In the genomic region with DNA sequence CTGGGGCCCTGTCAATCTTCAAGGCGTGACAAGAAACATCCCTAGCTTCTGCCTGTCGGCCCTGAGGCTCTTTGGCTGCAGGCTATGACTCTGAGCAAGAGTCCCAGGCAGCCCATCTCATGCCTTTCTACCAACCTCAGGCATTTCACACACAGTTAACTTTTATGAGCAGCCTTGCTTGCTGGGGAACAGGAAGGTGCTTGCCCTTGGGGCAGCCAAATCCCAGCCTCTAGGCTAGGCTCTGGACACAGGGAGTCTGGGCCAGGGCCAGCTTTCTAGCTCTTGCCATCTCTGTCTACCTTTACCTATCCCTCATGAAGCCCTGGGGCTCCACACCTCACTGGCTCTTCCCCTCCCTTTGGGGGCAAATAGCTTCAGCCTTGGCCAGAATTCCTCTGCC, we compare ENCODE assay signal across 13 mouse cellular contexts. TPM values are rescaled to one million over a fixed set of nuclear protein-coding genes. Genes with fewer than 3 reads are reported as not detected.
DNase-seq lines count a peak whose midpoint lies in the region; ATAC-seq and TF ChIP-seq lines count a peak whose summit lies in the region.
"Had no signal": no experiment of that assay in that cellular context is flagged by ENCODE, and none has a peak within 500 bp of the region (broad histone marks: within the 10 kb centered on the region; RNA-seq: fewer than 3 reads in every experiment).

No protein-coding gene starts in this region.

- no peaks in the 10 kb centered on the region for H3K36me3 ChIP-seq in lung, embryonic 14.5 days (ENCODE audit: insufficient read depth)
- no peaks in the 10 kb centered on the region for H3K36me3 ChIP-seq in lung, postnatal 0 days (ENCODE audit: insufficient read depth, low read length)
- H3K36me3 ChIP-seq in embryonic facial prominence, embryonic 13.5 days, result no peaks in the 10 kb centered on the region
- no peaks in the 10 kb centered on the region for H3K36me3 ChIP-seq in forebrain, embryonic 13.5 days (ENCODE audit: poor library complexity, severe bottlenecking)
- H3K36me3 ChIP-seq in midbrain, embryonic 13.5 days, result no peaks in the 10 kb centered on the region
- H3K36me3 ChIP-seq: heart, embryonic 15.5 days; liver, embryonic 15.5 days had no signal

- peak overlapping the region; percentile 67; the same call in 1 of the 2 replicates for H3K27ac ChIP-seq in lung, embryonic 14.5 days (ENCODE audit: low read depth)
- no peak overlapping the region for H3K27ac ChIP-seq in lung, postnatal 0 days (ENCODE audit: low read length)
- peak overlapping the region; percentile 60; the same call in 1 of the 2 replicates for H3K27ac ChIP-seq in embryonic facial prominence, embryonic 13.5 days
- H3K27ac ChIP-seq in forebrain, embryonic 13.5 days, result peak overlapping the region; percentile 88
- peak overlapping the region; percentile 75 for H3K27ac ChIP-seq in midbrain, embryonic 13.5 days
- H3K27ac ChIP-seq: liver, embryonic 15.5 days had no signal

- no peaks in the 10 kb centered on the region for H3K9me3 ChIP-seq in lung, embryonic 14.5 days (ENCODE audit: low read depth, low read length)
- no peaks in the 10 kb centered on the region for H3K9me3 ChIP-seq in lung, postnatal 0 days (ENCODE audit: low read length)
- H3K9me3 ChIP-seq in embryonic facial prominence, embryonic 13.5 days, result no peaks in the 10 kb centered on the region
- no peaks in the 10 kb centered on the region for H3K9me3 ChIP-seq in forebrain, embryonic 13.5 days (replicated peaks)
- H3K9me3 ChIP-seq in midbrain, embryonic 13.5 days, result no peaks in the 10 kb centered on the region
- H3K9me3 ChIP-seq: heart, embryonic 15.5 days; liver, embryonic 15.5 days; megakaryocyte, embryonic 14.5 days had no signal

- no peak for TF ChIP-seq EP300 in lung, postnatal 0 days (IDR thresholded peaks at IDR 0.05)

- no peak for ATAC-seq in lung, embryonic 14.5 days (ENCODE audit: insufficient read depth)
- ATAC-seq in lung, postnatal 0 days, result no peak
- ATAC-seq in embryonic facial prominence, embryonic 13.5 days (ENCODE audit: insufficient number of reproducible peaks, insufficient read depth, low FRiP score, low TSS enrichment, low read depth), result no peak
- no peak for ATAC-seq in forebrain, embryonic 13.5 days
- no peak for ATAC-seq in midbrain, embryonic 13.5 days
- no peak for ATAC-seq in megakaryocyte-erythroid progenitor cell, adult 5-6 weeks (replicated peaks; ENCODE audit: low FRiP score, low TSS enrichment, poor library complexity, severe bottlenecking)

- H3K4me2 ChIP-seq in lung, embryonic 14.5 days, result no peak overlapping the region
- no peak overlapping the region for H3K4me2 ChIP-seq in lung, postnatal 0 days (replicated peaks; ENCODE audit: low read depth, low read length)
- no peak overlapping the region for H3K4me2 ChIP-seq in embryonic facial prominence, embryonic 13.5 days
- no peak overlapping the region for H3K4me2 ChIP-seq in forebrain, embryonic 13.5 days
- no peak overlapping the region for H3K4me2 ChIP-seq in midbrain, embryonic 13.5 days (replicated peaks)
- H3K4me2 ChIP-seq: heart, embryonic 15.5 days; liver, embryonic 15.5 days had no signal

- H3K4me3 ChIP-seq in lung, embryonic 14.5 days (ENCODE audit: low read depth, low read length), result no peak overlapping the region
- no peak overlapping the region for H3K4me3 ChIP-seq in lung, postnatal 0 days (ENCODE audit: low read depth, low read length)
- H3K4me3 ChIP-seq in embryonic facial prominence, embryonic 13.5 days, result no peak overlapping the region
- no peak overlapping the region for H3K4me3 ChIP-seq in forebrain, embryonic 13.5 days
- no peak overlapping the region for H3K4me3 ChIP-seq in midbrain, embryonic 13.5 days (replicated peaks)
- H3K4me3 ChIP-seq: heart, embryonic 15.5 days; liver, embryonic 15.5 days; megakaryocyte, embryonic 14.5 days had no signal

- peaks cover 24% of the 10 kb centered on the region for H3K4me1 ChIP-seq in lung, embryonic 14.5 days (ENCODE audit: insufficient read depth)
- no peaks in the 10 kb centered on the region for H3K4me1 ChIP-seq in lung, postnatal 0 days (ENCODE audit: insufficient read depth, low read depth, low read length)
- peaks cover 84% of the 10 kb centered on the region for H3K4me1 ChIP-seq in embryonic facial prominence, embryonic 13.5 days
- H3K4me1 ChIP-seq in forebrain, embryonic 13.5 days, result peaks cover 70% of the 10 kb centered on the region
- peaks cover 63% of the 10 kb centered on the region for H3K4me1 ChIP-seq in midbrain, embryonic 13.5 days (replicated peaks)

- no peaks in the 10 kb centered on the region for H3K27me3 ChIP-seq in lung, embryonic 14.5 days (ENCODE audit: insufficient read depth, low read length)
- no peaks in the 10 kb centered on the region for H3K27me3 ChIP-seq in lung, postnatal 0 days (replicated peaks; ENCODE audit: insufficient read depth, low read length)
- H3K27me3 ChIP-seq in embryonic facial prominence, embryonic 13.5 days, result no peaks in the 10 kb centered on the region
- H3K27me3 ChIP-seq in forebrain, embryonic 13.5 days, result no peaks in the 10 kb centered on the region
- H3K27me3 ChIP-seq in midbrain, embryonic 13.5 days, result peaks cover 12% of the 10 kb centered on the region; the same call in 1 of the 2 replicates
- H3K27me3 ChIP-seq: liver, embryonic 15.5 days had no signal

- no peak overlapping the region for H3K9ac ChIP-seq in lung, embryonic 14.5 days
- no peak overlapping the region for H3K9ac ChIP-seq in lung, postnatal 0 days (replicated peaks; ENCODE audit: low read depth)
- H3K9ac ChIP-seq in embryonic facial prominence, embryonic 13.5 days, result no peak overlapping the region
- no peak overlapping the region for H3K9ac ChIP-seq in forebrain, embryonic 13.5 days
- H3K9ac ChIP-seq in midbrain, embryonic 13.5 days (replicated peaks), result no peak overlapping the region
- H3K9ac ChIP-seq: liver, embryonic 15.5 days had no signal

- WGBS in lung, embryonic 14.5 days, result 82% methylated on average over 2 of the region's 2 CpGs
- WGBS in lung, postnatal 0 days, result 93% methylated on average over 2 of the region's 2 CpGs
- 66% methylated on average over 2 of the region's 2 CpGs for WGBS in embryonic facial prominence, embryonic 13.5 days
- 91% methylated on average over 2 of the region's 2 CpGs for WGBS in forebrain, embryonic 13.5 days
- 84% methylated on average over 2 of the region's 2 CpGs for WGBS in midbrain, embryonic 13.5 days

- TF ChIP-seq CTCF in lung, embryonic 14.5 days (IDR thresholded peaks at IDR 0.05; ENCODE audit: low read depth), result no peak
- TF ChIP-seq CTCF in lung, postnatal 0 days (IDR thresholded peaks at IDR 0.05), result no peak

- DNase-seq in lung, embryonic 14.5 days, result no peak
- no peak for DNase-seq in lung, postnatal 0 days (ENCODE audit: low spot score)
- DNase-seq in thymus, postnatal 10 days (ENCODE audit: low spot score in 2 of 2), result no peak
- DNase-seq: cerebellum, adult 9-11 months; kidney, adult 18-20 months had no signal

RNA-seq across cellular contexts. Expression of a gene that starts 53.7 kb away (rescaled TPM):
- not detected in 2 replicates for polyA plus RNA-seq in lung, embryonic 14.5 days (2014; fragmentation: Nextera tagmentation; extraction: Ambion mirVana)
- not detected in 2 replicates for polyA plus RNA-seq in lung, postnatal 0 days (2015; fragmentation: Nextera tagmentation; extraction: Ambion mirVana)
- not detected in 2 replicates for polyA plus RNA-seq in embryonic facial prominence, embryonic 13.5 days (2015; fragmentation: Nextera tagmentation; extraction: Ambion mirVana)
- polyA plus RNA-seq in forebrain, embryonic 13.5 days (2015; fragmentation: Nextera tagmentation; extraction: Ambion mirVana), result 0.21 TPM in 1 of 2 replicates, not detected in the other
- polyA plus RNA-seq in midbrain, embryonic 13.5 days (2015; fragmentation: Nextera tagmentation; extraction: Ambion mirVana), result 0.24 TPM in 1 of 2 replicates, not detected in the other
- total RNA-seq in megakaryocyte-erythroid progenitor cell, adult 5-6 weeks (2014; fragmentation: Nextera tagmentation), result not detected in 2 replicates
- not detected in 2 replicates for total RNA-seq in megakaryocyte-erythroid progenitor cell, adult 5-6 weeks (2017)
- total RNA-seq: gastrocnemius, adult 8-10 months had no signal
- polyA plus RNA-seq: heart, embryonic 15.5 days; liver, embryonic 15.5 days had no signal
